Mouse (Mus musculus) adrenal gland, postnatal 14 days (tissue): ENCODE measurements around the gene Arhgef25. TPM values are rescaled to one million over a fixed set of nuclear protein-coding genes. Genes with fewer than 3 reads are reported as not detected.

Experiments used
- DNase-seq: peaks from one replicate; pipeline ENCODE4 v3.0.0; 2021; ENCODE audit warnings: mixed read lengths
- long read RNA-seq, 2 experiments: library from polyadenylated mRNA; stranded (forward); transcript quantifications; one replicate each; pipeline ENCODE4 v2.0.0; 2021
- total RNA-seq: library from RNA; stranded (reverse); gene quantifications from 2 replicates; pipeline ENCODE4 v1.2.3, GENCODE M21; 2021

The Arhgef25 gene
- 22.3 and 28.5 TPM in 2 replicates for total RNA-seq
- long read RNA-seq, experiment 1, partial matches to known transcripts = 0 of 4 reads
- long read RNA-seq, experiment 1, other reads (novel, unspliced or antisense) = 1 of 4 reads
- long read RNA-seq, experiment 2, partial matches to known transcripts = 0 of 5 reads
- long read RNA-seq, experiment 2, other reads (novel, unspliced or antisense) = 2 of 5 reads

DNA sequence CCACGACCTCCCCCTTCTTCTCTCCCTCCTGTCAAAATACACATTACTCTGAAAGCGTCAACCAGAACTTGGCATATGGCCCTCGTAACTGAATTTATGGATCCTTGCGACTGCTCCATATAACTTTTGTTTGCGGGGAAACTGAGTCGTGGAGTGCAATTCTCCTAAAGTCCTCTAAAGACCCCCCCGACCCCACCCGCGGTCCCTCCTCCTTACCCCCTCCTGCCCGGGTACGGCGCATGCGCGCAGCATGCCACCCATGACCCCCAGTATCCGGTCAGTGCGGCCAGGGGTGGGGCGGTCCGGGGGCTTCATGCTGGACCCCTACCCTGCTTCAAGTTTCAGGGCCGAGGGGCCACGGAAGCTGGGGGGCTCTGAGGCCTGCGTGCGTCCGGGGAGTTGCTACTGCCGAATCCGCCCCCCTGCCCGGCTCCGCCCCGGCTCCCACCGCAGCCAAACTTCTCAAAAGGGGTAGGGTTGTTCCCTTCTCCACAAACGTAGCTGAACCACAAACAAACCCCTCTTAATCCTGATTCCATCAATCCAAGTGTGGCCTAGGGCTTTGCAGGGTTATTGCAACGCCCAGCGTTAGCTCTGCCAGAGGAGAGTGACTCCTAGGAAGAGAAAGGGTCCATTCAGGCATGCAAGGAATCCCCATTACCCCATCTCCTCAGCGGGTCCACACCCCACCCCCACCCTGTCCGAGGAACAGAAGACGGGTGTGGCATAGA is at the start of gene Arhgef25:
Arhgef25 (minus strand) TSS at position 433 of the 731 bp plus-strand sequence.
- DNase-seq = peak; percentile 64

DNA sequence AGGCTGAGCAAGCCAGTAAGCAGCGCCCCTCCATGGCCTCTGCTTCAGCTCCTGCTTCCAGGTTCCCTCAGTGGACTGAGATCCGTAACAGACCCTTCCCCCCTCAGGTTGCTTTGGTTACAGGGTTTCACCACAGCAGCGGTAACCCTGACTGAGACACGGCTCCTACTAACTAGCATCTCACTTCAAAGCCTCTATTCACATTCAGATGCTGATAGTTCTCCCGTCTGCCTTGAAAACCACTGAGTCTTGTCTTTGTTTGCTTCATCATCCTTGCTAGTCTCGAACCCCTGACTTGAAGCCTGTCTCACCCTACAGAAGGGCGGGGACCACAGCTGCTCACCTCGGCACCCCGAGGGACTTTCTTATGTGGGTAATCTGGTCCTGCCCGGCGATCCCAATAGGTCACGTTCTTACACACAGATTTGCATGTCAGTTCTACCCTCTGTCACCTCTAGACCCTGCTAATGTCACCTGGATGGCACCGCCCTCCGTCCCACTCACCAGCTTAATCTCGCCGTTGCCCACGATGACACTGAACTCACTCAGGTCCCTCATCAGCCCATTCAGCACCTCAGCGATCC is 48.5 kb upstream of the Arhgef25 start:
- DNase-seq = no peak

DNA sequence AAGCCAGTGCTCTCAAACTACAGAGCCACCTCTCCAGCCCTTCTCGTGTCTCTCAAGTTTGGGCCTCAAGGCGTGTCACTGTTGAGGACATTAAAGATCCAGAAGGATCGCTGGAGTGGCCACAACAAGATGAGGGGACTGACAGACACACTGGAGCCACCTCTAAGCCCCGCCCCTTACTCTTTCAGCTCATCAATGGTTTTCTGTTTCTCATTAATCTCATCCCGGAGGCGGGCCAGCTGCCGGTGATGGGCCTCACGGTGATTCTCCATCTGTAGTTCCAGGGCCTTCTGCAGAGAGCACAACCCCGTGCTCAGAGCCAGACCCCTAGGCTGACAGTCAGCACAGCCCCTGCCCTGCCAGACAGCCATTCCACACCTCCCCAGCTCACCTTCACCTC is 46.7 kb upstream of the Arhgef25 start:
- DNase-seq = no peak

DNA sequence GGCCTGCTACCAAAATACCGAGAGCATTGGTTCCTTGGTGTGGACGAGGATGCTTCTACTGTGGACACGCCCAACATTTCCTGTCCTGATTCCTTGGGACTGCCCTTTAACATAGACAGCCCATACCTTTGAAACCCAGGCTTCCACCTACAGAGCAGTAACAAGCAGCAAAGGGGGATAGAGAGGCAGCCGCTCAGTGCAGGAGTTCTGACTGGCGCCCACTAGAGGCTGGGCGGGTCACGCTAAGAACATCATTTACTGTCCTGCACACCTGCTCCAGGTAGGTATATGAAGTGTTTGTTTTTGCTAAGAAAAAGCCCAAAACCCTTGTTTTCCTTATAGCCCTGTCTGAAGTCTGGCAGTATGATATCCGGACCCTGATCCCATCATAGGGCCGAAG is 43.3 kb upstream of the Arhgef25 start:
- no peak for DNase-seq

DNA sequence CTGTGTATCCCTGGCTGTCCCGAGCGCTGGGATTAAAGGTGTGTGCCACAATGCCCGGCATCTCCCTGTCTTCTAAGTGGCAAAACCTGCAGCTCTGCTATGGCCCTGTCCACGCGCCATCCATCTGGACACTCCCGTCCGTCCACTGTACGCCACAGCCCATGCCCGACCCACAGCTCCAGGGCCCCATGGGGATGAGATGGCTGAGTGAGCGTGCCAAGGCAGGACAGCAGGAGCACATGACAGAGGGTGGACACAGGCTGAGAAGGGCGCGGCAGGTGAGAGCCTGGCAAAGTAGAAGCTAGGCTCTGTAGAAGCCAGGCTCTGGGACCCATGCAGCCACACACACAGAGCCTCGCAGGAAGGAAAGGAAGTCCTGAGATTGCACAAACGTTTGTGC is 41.9 kb upstream of the Arhgef25 start:
- no peak for DNase-seq

DNA sequence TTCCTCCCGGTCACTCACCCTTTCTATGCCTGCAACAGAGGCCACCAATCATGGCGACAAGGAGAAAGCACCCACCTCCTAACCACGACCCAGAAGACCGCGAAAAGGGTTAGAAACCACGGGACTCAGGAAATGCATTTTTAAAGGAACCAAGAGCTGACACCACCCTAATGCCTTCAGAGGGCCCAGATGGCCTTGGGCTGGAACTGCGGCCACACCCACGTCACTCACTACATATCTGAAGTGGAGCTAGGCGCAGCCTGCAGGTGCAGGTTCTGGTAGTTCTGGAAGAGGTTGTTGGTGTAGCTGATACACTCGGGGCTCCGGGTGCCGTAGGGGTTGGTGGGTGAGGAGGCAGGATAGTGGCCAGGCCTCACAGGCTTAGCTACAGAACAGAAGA is 40.8 kb upstream of the Arhgef25 start:
- no peak for DNase-seq

DNA sequence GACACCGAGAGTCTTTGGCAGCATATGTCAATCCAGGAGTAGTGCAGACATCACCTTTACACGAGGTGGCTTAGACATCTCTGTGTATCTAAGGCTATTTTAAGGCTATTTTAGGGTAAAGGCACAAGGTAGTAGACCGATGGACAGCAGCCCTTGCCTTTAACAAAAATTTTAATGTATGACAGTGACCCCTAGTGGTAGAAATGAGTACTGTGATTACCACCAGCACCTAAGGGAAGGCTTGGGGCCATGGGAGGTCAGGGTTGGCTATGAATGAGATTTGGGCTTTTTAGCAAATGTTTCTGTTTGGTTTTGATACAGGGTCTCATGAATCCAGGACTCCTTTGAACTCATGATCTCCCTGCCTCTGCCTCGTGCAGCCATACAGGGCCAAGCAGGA is 39.0 kb upstream of the Arhgef25 start:
- peak; percentile 59 for DNase-seq

DNA sequence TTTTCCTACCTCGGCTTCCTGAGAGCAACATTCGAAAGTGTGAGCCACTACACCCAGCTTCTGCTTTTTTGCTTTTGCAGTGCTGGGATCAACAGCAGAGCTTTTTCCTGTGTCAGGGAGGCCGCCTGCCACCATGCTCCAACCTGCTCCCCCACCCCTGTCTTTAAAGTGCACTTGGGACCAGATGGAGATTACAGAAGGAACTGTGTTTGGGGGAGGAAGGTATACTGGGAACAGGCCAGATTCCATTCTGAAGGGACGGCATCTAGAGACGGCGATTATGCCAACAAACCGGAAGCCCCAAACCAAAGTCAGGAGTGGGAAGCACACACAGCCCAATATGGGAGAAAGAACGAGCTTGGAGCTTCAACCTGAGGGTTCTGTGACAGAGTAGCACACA is 37.3 kb upstream of the Arhgef25 start:
- no peak for DNase-seq

DNA sequence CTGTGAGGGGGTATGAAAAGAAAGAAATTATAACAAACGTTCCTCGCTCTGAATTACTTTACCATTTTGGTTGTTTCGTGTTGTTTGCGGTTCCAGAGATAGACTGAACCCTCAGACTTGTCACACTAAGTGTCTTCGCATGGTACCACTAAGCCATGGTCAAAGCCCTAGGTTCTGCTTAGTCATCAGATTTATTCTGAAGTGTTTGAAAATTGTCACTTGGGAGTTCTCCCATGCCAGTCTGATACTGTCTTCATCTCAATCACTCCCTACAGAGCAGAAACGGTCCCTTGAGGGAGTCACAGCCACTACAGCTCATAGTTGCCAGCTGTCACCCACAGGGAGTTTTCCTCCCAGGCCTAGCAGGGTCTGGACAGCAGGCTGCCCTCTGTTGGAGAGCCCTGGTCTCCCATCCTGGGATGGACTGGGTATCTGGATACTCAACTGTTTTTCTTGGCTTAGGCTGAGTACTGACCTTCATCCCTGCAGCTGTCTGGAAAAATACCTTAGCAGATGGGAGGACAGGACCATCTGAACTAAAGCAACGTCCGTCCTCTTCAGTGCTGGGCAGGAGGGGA is 36.5 kb upstream of the Arhgef25 start:
- peak; percentile 73 for DNase-seq

DNA sequence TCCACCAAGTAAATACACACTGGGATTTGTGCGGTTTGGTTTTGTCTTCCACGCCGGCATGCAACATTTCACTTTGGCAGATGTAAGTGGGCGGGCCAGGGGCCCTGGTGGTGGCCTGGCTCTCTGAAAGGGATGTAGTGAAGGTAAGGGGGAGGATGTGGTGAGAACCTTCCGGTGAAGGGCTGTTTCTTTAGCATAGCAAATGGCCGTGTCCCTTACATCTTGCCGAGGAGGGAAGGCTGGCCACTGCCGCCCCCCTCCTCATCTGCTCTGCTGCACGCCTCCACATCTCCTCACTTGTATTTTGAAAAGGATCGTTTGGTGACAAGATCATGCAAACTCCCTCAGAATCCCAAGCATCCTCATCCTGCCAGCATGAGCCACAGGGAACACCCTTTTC is 35.8 kb upstream of the Arhgef25 start:
- DNase-seq = no peak

DNA sequence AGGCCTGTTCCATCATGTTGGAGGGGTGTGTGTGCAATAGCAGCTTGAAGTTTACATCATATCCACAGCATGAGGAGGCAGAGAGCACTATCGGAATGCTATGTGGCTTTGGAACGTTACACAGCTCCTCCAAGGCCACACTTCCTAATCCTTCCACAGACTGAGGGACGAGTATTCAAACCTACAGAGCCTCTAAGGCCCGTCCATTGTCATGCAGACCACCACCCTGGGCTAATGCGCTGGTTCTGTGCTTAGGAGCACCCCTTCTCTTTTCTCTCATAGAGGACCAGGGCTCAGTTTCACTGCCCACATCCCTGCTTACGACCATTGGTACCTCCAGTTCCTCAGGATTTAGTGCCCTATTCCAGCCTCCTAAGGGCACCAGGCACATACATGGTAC is 35.3 kb upstream of the Arhgef25 start:
- DNase-seq = no peak

DNA sequence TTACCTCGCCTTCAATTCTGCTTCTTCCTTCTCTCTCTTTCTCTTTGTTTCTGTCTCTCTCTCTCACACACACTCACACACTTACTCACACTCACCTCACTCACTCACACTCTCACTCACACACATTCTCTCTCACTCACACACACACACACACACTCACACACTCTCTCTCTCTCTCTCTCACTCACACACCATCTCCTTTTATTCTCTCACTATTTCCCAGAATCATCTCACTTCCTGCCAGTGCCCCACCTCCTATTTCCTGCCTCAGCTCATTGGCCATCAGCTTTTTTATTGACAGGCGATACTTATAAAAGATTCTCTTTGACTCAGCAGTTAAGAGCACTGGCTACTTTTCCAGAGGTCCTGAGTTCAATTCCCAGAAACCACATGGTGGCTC is 28.5 kb upstream of the Arhgef25 start:
- DNase-seq = no peak

DNA sequence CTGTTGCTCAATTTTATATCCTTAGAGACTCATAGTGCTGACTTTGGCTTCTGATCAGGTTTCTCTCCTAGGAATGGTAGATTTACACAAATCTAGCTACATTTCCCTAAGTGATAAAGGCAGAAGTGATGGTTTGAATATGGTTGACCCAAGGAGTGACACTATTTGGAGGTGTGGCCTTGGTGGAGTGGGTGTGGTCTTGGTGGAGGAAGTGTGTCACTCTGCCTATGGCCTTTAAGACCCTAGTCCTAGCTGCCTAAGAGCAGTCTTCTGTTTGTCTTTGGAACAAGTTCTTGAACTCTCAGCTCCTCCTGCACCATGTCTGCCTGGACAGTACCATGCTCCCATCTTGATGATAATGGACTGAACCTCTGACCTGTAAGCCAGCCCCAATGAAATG is 27.3 kb upstream of the Arhgef25 start:
- DNase-seq = no peak

DNA sequence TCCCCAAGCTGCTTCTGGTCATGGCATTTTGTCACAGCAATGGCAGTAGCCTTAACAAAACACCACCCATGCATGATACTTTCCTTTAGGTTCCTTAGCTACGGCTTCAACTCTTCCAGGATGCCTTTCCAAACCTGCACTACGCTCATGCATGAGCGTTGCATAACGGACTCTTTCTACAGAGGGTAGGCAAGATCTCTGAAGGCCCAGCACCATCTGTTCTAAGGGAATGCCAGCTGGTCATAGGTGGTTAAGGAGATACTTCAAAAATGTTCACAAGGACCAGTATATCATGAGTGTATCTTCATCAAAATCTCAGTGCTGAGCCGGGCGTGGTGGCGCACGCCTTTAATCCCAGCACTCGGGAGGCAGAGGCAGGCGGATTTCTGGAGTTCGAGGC is 26.6 kb upstream of the Arhgef25 start:
- DNase-seq = no peak

DNA sequence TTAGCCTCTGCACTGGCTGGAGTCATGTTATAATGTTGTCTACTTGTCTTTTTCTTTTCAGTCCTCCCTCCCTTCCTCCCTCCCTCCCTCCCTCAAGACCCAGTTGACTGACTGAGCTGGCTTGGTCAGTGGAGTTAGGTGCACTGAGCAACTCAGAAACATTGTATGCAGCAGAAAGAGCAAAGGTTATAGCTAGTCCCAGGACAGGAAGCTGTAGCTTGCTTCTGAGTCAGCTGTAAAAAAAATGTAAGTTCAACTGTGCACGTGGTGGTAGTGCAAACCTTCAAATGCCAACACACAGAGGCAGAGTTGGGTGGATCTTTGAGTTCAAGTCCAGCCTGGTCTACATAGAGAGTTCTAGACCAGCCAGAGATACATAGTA is 24.5 kb upstream of the Arhgef25 start:
- DNase-seq = no peak

DNA sequence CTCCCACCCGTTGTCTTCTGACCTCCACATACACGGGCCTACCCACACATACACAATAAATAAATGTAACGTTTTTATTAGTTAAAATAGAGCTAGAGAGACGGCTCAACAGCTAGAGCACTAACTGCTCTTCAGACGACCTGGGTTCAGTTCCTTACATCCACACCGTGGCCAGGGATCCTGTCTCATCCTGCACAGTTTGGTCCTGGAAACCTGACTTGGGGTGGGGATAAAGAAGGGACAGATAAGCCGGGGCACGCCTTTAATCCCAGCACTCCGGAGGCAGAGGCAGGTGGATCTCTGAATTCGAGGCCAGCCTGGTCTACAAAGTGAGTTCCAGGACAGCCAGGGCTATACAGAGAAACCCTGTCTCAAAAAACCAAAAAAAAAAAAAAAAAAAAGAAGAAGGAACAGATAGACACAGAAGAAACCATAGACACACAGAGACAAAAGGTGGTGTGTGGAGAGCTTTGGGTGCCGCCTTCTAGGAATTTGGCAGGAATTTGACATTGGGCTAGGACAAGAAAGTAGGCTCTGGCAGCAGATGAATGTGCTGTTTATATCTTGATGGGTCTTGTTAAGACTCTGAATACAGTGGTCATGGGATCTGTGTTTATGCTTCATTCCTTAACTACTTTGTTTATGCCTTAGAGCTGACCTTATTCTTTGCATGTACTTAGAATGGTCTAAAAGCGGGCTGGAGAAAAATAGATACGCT is 24.0 kb upstream of the Arhgef25 start:
- DNase-seq = no peak

DNA sequence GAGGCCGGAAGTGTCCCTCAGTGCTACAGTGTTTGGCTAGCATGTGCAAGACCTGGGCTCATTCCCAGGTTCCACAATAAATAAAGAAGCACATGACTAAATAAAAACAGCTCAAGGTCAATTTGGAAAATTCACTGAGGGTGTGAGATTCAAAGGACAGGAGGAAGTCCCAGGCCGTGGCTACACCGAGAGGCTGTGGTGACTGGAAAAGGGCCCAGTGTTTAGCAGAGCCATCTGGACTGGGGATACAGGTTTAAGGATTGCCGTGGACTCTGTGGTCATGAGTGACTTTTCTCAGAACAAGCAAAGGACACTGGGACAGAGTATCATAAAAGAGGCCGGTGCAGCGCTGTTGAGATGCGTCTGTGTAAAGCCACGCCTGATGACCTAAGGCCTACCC is 23.4 kb upstream of the Arhgef25 start:
- no peak for DNase-seq

DNA sequence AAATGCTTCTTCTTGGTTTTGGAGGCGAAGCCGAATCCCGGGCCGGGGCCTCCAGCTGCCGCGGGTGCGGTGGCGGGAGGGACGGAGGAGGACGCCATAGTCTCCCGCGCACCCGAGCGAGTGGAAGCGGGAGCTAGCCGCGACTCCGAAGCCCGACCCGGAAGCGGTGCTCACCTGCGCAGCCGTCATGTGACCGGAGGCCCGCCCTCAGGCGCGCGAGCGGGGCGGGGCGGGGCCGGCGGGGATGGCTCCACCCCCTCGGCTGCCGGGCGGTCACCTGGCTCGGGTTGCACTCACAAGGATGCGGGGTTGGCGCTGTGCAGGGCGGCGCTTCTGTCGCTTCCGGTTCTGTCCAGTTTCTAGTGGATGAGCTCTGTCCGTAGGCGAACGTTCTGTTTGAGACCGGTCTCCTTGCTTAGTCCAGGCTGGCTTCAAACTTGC is 21.6 kb upstream of the Arhgef25 start, which contains the start of gene Pip4k2c:
Pip4k2c (minus strand) TSS at position 172 of the 441 bp plus-strand sequence.
- DNase-seq = peak; percentile 96

DNA sequence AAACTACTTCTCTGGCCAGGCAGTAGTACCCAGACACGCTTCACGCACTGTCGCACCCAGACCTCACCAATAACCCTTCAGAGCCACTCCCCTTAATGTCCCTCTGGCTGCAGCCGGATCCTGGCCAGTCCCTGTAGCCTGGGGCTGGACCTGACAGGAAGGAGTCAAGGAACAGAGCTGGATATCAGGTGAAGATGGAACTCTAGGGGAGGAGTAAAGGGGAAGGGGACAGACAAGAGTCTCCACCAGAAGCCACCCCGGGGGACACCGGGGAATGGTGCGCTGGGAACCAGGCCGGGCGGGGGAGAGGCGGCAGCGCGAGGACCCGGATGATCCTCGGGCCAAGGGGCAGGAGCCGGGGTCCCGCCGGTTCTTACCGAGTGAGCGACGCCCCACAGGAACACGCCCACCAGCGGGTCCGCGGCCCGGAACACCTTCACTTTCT is 21.1 kb upstream of the Arhgef25 start:
- DNase-seq = peak; percentile 61

DNA sequence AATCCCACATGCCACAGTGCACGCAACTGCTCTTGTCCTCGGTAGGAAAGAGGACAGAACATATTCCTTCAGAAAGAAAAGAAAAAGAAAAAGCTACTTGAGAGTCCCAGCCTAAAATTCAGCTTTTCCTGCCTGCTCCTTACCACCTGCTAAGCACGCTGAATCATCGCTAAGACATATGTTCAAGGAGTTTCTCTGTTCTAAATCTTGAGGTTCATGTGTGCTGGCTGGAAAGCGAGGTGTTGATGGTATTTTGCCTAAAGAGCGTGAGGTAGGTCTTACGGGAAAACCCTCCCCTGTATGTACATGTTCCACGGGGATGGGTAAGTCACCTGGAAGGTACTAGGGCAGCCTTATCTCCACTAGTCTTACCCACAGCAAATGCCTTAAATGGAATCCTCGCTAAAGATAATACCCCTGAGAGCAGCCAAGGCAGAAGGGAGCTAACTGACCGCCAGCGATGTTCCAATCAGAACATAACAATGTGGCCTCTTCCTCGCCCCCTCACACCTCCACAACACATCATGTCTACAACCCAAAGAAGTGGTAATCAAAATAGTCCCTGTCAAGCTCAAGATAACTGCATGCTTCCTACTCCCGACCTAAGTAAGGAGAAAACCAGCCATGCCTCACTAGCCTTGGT is 20.2 kb upstream of the Arhgef25 start:
- DNase-seq = no peak

DNA sequence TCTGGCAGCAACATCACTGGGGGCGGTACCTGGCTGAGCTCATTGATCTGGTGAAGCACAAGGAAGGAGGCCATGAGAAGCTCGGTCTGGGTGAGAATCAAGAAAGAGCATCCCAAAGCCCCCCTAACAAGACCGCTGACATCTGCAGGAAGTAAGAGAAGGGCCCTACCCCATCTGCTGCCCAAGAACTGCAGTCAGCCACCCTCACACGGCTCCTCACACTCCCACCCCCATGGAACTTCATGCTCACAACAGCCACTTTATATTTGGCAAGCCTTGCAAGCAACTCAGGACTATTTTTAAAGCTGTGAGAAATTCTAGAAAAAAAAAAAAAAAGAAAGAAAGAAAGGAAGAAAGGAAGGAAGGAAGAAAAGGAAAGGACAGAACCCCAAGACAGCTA is 19.0 kb upstream of the Arhgef25 start:
- no peak for DNase-seq

DNA sequence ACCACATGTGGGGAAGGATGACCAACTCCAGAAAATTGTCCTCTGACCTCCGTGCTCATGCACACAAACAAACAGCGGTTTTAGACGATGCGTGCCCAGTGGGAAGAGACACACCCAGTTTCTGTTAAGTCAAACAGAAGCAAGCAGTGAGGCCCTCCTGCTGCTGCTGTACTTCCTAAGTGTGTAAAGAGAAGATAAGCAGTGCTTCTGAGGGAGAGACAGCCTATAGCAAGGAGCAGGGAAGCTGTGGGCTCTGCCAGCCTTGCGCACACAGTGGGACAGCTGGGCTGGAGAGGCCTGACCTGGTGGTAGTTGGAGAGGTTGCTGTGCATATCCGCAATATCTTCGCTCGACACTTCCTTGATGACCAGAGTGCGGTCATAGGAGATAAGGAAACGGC is 15.5 kb upstream of the Arhgef25 start:
- no peak for DNase-seq
